Mouse (Mus musculus): ENCODE measurements around the gene Krt79.

GRCm38 (mm10) chr15:101983315-101983948, 43.3 kb upstream of the Krt79 start:
- no peak for TF ChIP-seq CTCF (IDR thresholded peaks at IDR 0.05; ENCODE audit: low read depth)
- no peak for TF ChIP-seq EP300 (IDR thresholded peaks at IDR 0.05; ENCODE audit: low read depth)
